Mouse (Mus musculus) kidney, embryonic 15.5 days (tissue): Measurements from ENCODE around the gene Plod3. TPM values are rescaled to one million over a fixed set of nuclear protein-coding genes. Genes with fewer than 3 reads are reported as not detected.

ENCODE experiments used
- ATAC-seq: fragments of 200-750 bp; cut with Nextera tagmentation; replicated peaks from 2 replicates; pipeline ENCODE4 v1.8.0; 2017; ENCODE audit warnings: moderate TSS enrichment; ENCODE audit not compliant: low FRiP score
- H3K27ac ChIP-seq: fragments of 300-500 bp; sonication (generic); 2 replicates; pipeline ENCODE4 v1.5.1; 2015; ENCODE audit warnings: mild to moderate bottlenecking, inconsistent platforms
- H3K27me3 ChIP-seq: fragments of 300-500 bp; sonication (generic); 2 replicates; pipeline ENCODE4 v1.6.1; 2015; ENCODE audit warnings: inconsistent platforms
- H3K36me3 ChIP-seq: fragments of 300-500 bp; sonication (generic); 2 replicates; pipeline ENCODE4 v1.6.1; 2015; ENCODE audit warnings: inconsistent platforms
- H3K4me1 ChIP-seq: fragments of 300-500 bp; sonication (generic); 2 replicates; pipeline ENCODE4 v1.6.1; 2015; ENCODE audit warnings: inconsistent platforms
- H3K4me2 ChIP-seq: fragments of 300-500 bp; sonication (generic); 2 replicates; pipeline ENCODE4 v1.6.1; 2015; ENCODE audit warnings: moderate library complexity, mild to moderate bottlenecking, inconsistent platforms
- H3K4me3 ChIP-seq: fragments of 300-500 bp; sonication (generic); replicated peaks from 2 replicates; pipeline ENCODE4 v1.5.1; 2015; ENCODE audit warnings: mild to moderate bottlenecking, inconsistent platforms
- H3K9ac ChIP-seq: fragments of 300-500 bp; sonication (generic); 2 replicates; pipeline ENCODE4 v1.6.1; 2015; ENCODE audit warnings: mild to moderate bottlenecking, inconsistent platforms
- H3K9me3 ChIP-seq: fragments of 300-500 bp; sonication (generic); replicated peaks from 2 replicates; pipeline ENCODE4 v1.6.1; 2016; ENCODE audit warnings: inconsistent platforms
- WGBS: fragments of 180-500 bp; shearing (Covaris S2); methylation state at CpG from one replicate; pipeline ENCODE4 v1.1.7; 2015; ENCODE audit warnings: mixed read lengths; 5-methylcytosine and 5-hydroxymethylcytosine counted together
- polyA plus RNA-seq: library from polyadenylated mRNA; unstranded; fragments of >200 nt; fragmentation: Nextera tagmentation; extraction: Ambion mirVana; gene quantifications from 2 replicates; pipeline ENCODE4 v1.2.1, GENCODE M21; 2015

Gene Plod3
- polyA plus RNA-seq, 1 experiment from 2014 or later, result 52.5 TPM

DNA sequence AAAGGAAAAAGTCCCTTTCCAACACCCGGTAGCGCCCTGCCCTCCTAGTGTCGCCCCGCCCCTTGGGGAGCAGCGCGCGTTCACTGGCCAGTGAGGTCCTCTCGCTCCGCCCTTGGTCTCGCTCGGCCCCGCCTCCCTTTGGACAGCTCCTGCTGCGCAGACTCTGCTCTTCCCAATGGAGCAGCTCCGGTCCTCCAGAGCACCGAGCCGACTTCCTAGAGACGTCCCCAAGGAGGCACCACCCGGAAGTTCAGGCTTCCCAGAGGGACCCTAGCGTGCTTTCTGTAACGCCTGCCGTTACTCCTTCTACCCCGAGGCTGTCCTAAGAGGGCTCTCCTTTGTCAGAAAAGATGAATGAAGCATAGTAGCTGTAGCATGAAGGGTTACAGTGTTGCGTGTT is 33.8 kb upstream of the Plod3 start, which contains the start of gene Fis1:
Gene Fis1, plus strand, starts transcription at position 261 of the 400 bp plus-strand sequence.
- Histone ChIP-seq H3K9ac (peak within 1 kb of the TSS; percentile 83), H3K36me3 (peaks cover 19% of the 10 kb centered on the region), H3K9me3 (no peaks in the 10 kb centered on the region), H3K4me3 (peak within 1 kb of the TSS; percentile 85), H3K27me3 (no peaks in the 10 kb centered on the region), H3K4me2 (peak within 1 kb of the TSS; percentile 75), H3K4me1 (peaks cover 20% of the 10 kb centered on the region), H3K27ac (peak within 1 kb of the TSS; percentile 87)
- peak; percentile 100 for ATAC-seq
- WGBS, result under 1% methylated on average over 23 of the region's 23 CpGs

DNA sequence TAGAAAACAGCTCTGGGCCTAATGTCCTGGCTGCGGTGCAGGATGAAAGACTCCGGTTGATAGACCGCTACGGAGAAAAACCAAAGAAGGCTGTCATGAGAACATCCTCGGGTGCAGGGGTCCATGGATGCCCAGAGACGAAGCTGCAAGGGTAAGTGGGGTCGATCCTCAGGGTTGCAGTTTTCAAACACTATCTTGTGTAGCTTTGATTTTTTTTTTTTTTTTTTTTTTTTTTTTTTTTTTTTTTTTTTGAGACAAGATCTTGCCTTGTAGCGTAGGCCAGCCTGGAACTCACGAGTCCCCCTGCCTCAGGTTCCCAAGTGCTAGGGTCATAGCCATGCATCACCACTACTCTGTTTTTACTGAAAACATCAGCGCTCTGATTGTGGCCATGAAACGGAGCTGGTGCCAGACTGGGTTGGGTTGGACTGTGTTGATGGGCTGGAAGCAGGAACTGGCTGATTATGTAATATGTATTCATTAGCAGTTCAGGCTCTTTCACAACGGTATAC is 33.3 kb upstream of the Plod3 start:
- peaks cover 19% of the 10 kb centered on the region for H3K36me3 ChIP-seq
- no peaks in the 10 kb centered on the region for H3K9me3 ChIP-seq
- WGBS, result 2% methylated on average over 12 of the region's 12 CpGs
- peaks cover 22% of the 10 kb centered on the region for H3K4me1 ChIP-seq
- H3K27me3 ChIP-seq, result no peaks in the 10 kb centered on the region
- H3K9ac ChIP-seq, result peak overlapping the region; percentile 83
- peak overlapping the region; percentile 75 for H3K4me2 ChIP-seq
- H3K27ac ChIP-seq, result peak overlapping the region; percentile 87
- H3K4me3 ChIP-seq, result peak overlapping the region; percentile 85
- ATAC-seq, result peak; percentile 52

DNA sequence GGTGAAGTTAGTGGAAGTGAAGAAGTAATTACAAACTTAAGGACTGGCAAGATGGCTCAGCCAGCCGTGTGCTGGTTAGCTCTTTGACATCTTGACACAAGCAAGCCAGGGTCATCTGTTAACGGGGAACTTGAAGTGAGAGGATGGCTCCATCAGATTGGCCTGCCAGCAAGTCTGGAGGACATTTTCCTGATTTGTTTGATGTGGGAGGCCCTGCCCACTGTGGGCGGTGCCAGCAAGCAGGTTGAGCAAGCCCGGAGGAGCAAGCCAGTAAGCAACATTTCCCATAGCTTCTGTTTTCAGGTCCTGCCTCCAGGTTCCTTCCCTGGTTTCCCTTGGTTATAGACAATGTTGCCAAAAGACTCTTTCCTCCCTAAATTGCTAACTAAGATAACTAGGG is 31.2 kb upstream of the Plod3 start:
- Histone ChIP-seq H3K27me3 (no peaks in the 10 kb centered on the region), H3K4me3 (no peak overlapping the region), H3K4me2 (no peak overlapping the region), H3K9me3 (no peaks in the 10 kb centered on the region), H3K9ac (no peak overlapping the region), H3K27ac (no peak overlapping the region), H3K4me1 (peaks cover 37% of the 10 kb centered on the region), H3K36me3 (peaks cover 21% of the 10 kb centered on the region)
- no peak for ATAC-seq
- 81% methylated on average over 4 of the region's 4 CpGs for WGBS

DNA sequence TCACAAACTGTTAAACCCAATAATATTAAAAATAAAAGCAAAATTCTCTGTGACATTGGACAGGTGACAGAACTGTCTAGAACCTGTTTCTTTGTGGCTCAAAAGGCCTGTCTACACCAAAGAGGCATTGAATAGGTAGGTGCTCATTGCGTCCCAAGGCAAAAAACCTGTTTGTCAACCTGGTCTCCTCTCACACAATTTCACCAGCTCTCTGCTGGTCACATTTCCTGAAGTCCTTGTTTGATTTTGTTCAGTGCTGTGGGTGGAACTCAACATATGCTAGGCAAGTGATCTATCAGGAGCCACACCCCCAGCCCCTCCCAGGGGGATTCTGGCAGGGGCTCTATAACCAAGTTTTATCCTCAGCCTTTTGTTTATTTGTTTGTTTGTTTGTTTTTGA is 29.6 kb upstream of the Plod3 start:
- ATAC-seq, result no peak
- H3K4me3 ChIP-seq, result no peak overlapping the region
- no peaks in the 10 kb centered on the region for H3K27me3 ChIP-seq
- no peak overlapping the region for H3K4me2 ChIP-seq
- peaks cover 22% of the 10 kb centered on the region for H3K36me3 ChIP-seq
- 96% methylated on average over 1 of the region's 1 CpGs for WGBS
- H3K27ac ChIP-seq, result no peak overlapping the region
- no peaks in the 10 kb centered on the region for H3K9me3 ChIP-seq
- H3K9ac ChIP-seq, result no peak overlapping the region
- H3K4me1 ChIP-seq, result peaks cover 44% of the 10 kb centered on the region

DNA sequence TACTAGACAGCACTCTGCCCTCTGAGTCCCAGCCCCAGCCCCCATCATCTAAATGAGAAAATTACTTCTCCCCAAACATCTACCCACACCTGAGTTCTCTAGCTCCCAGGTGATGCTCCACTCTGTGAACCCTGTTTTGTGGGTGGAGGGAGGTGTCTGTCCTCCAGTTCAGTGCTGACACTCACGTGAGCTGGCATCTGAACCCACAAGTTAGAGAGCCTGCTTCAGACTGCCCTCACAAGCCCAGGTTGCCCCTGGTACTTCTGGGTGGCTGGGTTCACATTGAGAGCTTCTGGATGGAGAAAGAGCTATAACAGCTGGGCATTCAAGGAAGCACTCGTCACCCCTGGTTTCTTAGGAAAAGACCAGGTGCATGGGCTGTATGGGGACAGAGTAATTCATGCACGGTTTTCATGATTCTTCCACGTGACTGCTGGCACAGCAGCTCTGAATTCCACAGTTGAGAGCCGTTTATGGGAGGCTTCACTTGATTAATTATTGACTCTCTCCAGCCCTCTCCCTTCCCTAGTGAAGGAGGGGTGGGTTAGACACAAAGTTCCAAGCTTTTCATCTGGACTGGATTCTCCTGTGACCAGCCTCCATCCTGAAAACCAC is 27.7 kb upstream of the Plod3 start:
- no peaks in the 10 kb centered on the region for H3K9me3 ChIP-seq
- ATAC-seq, result peak; percentile 33; the same call in 1 of the 2 replicates
- H3K27ac ChIP-seq, result peak overlapping the region; percentile 91
- peak overlapping the region; percentile 32 for H3K4me2 ChIP-seq
- peaks cover 46% of the 10 kb centered on the region for H3K4me1 ChIP-seq
- WGBS, result 34% methylated on average over 5 of the region's 5 CpGs
- no peak overlapping the region for H3K9ac ChIP-seq
- no peak overlapping the region for H3K4me3 ChIP-seq
- peaks cover 34% of the 10 kb centered on the region for H3K36me3 ChIP-seq
- H3K27me3 ChIP-seq, result no peaks in the 10 kb centered on the region

DNA sequence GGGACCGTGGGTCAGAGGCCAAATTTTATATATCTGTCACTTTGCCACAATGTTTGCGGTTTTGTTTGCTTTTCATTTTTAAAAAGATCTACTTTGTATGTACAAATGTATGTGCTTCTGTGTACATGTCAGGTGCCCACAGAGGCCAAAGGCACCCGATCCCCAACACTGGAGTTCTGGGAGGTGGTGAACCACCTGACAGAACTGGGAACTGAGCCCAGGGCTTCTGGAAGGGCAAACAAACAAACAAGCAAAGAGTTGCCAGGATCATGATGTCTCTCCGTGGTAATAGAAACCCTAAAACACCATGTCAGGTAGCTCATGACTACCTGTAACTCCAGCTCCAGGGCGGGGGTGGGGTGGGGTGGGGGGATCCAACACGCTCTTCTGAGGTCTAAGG is 26.8 kb upstream of the Plod3 start:
- H3K9me3 ChIP-seq, result no peaks in the 10 kb centered on the region
- H3K4me3 ChIP-seq, result no peak overlapping the region
- WGBS, result 94% methylated on average over 6 of the region's 6 CpGs
- peaks cover 47% of the 10 kb centered on the region for H3K4me1 ChIP-seq
- peak overlapping the region; percentile 91 for H3K27ac ChIP-seq
- no peak overlapping the region for H3K4me2 ChIP-seq
- ATAC-seq, result no peak
- no peaks in the 10 kb centered on the region for H3K27me3 ChIP-seq
- H3K36me3 ChIP-seq, result peaks cover 44% of the 10 kb centered on the region
- H3K9ac ChIP-seq, result no peak overlapping the region

DNA sequence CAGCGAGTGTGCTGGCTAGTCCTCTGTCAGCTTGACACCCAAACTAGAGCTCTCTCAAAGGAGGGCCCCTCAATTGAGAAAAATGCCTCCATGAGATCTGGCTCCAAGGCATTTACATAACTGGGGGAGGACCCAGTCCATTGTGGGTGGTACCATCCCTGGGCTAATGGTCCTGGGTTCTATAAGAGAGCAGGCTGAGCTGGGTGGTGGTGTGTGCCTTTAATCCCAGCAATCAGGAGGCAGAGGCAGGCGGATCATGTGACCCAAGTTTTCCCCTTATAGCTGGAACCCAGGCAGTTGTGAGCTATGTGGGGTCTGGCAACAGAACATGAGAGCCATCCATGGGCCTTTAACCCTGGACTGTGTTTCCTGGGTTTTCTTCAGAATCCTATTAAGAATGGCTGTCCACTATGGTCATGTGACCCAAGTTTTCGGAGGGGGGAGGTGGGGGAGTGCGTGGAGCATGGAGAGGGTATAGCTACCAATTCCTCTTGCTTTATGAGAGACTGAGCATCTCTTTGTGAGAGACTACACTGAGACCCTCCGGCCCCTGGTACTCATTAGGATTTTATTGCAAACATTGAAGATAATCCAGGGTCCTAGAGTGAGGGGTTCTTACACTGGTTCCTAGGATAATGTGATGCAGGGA is 25.4 kb upstream of the Plod3 start:
- peaks cover 51% of the 10 kb centered on the region for H3K36me3 ChIP-seq
- no peaks in the 10 kb centered on the region for H3K27me3 ChIP-seq
- H3K4me3 ChIP-seq, result peak overlapping the region; percentile 65
- H3K9ac ChIP-seq, result peak overlapping the region; percentile 69; the same call in 1 of the 2 replicates
- peak overlapping the region; percentile 75 for H3K4me2 ChIP-seq
- peak overlapping the region; percentile 90 for H3K27ac ChIP-seq
- H3K4me1 ChIP-seq, result peaks cover 61% of the 10 kb centered on the region
- 20% methylated on average over 5 of the region's 5 CpGs for WGBS
- H3K9me3 ChIP-seq, result no peaks in the 10 kb centered on the region
- ATAC-seq, result peak; percentile 1; the same call in 1 of the 2 replicates

DNA sequence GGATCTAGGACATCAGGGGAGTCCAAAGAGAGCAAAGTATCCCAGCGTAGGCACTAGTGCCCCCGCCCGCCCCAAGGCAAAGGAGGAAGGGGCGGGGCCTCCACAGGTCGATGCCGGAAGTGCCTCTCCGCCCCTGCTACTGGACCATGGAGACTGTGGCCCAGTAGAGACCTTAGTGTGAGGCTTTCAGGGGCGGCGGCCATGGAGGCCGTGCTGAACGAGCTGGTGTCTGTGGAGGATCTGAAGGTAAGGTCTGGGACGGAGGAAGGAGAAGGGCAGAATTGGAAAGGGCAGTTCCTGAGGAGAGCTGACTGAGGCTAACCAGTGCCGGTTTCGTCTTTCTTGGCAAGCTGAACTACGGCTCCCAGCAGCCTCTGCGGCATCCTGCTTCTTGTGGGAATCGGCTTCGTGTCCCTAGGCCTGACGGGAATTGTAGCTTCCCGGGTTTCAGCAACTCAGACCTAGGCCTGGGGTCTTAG is 24.8 kb upstream of the Plod3 start:
- Histone ChIP-seq H3K4me2 (peak overlapping the region; percentile 75), H3K27ac (peak overlapping the region; percentile 90), H3K4me1 (peaks cover 64% of the 10 kb centered on the region), H3K9ac (peak overlapping the region; percentile 69), H3K36me3 (peaks cover 46% of the 10 kb centered on the region), H3K27me3 (no peaks in the 10 kb centered on the region), H3K9me3 (no peaks in the 10 kb centered on the region), H3K4me3 (peak overlapping the region; percentile 65)
- 0% methylated on average over 20 of the region's 20 CpGs for WGBS
- peak; percentile 89 for ATAC-seq

DNA sequence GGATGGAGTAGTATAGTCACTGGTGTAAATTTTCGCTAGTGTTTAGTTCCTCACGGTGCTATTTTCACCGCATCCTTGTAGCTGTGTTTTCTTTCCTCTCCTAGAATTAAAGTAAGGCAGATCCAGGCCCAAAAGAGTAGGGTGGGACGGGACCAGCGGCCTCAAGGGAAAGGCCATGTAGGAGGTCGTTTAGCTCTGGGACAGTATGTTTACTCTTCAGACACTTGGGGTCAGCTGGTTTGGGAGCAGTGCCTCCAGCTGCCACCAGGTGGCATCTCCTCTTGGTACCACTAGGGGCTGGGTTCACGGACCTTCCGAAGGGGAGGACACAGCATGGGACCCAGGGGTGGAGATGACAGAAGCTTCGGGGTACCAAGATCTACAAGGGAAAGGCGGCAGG is 24.3 kb upstream of the Plod3 start:
- H3K4me1 ChIP-seq, result peaks cover 69% of the 10 kb centered on the region
- peak overlapping the region; percentile 90 for H3K27ac ChIP-seq
- peaks cover 42% of the 10 kb centered on the region for H3K36me3 ChIP-seq
- peak; percentile 47 for ATAC-seq
- peak overlapping the region; percentile 69 for H3K9ac ChIP-seq
- H3K4me3 ChIP-seq, result peak overlapping the region; percentile 65
- no peaks in the 10 kb centered on the region for H3K27me3 ChIP-seq
- WGBS, result under 1% methylated on average over 10 of the region's 10 CpGs
- no peaks in the 10 kb centered on the region for H3K9me3 ChIP-seq
- peak overlapping the region; percentile 75 for H3K4me2 ChIP-seq

DNA sequence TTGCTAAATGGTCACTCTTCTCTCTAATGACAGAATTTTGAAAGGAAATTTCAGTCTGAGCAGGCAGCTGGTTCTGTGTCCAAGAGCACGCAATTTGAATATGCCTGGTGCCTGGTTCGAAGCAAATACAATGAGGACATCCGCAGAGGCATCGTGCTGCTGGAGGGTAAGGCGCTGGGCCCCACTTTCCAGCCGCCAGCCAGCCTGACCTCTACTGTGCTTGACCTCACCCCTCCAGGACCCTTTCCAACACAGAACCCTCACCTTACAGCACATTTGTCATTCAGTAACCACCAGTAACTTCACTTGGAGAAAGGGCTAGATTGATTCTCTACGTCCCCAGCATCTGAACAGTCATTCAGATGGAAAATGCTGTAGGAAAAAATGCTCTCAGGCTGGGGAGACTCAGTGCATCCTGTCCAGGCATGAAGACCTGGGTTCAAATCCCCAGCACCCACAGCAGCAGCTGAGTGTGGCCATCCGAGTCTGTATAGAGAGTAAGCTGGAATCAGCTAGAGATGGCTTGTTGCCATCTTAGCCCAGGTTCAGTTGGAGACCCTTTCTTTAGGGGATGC is 23.8 kb upstream of the Plod3 start:
- WGBS, result 64% methylated on average over 8 of the region's 8 CpGs
- Histone ChIP-seq H3K27ac (peak overlapping the region; percentile 90; the same call in 1 of the 2 replicates), H3K9me3 (no peaks in the 10 kb centered on the region), H3K27me3 (no peaks in the 10 kb centered on the region), H3K4me1 (peaks cover 74% of the 10 kb centered on the region), H3K4me2 (peak overlapping the region; percentile 75), H3K36me3 (peaks cover 41% of the 10 kb centered on the region), H3K9ac (peak overlapping the region; percentile 69), H3K4me3 (peak overlapping the region; percentile 65)
- no peak for ATAC-seq

DNA sequence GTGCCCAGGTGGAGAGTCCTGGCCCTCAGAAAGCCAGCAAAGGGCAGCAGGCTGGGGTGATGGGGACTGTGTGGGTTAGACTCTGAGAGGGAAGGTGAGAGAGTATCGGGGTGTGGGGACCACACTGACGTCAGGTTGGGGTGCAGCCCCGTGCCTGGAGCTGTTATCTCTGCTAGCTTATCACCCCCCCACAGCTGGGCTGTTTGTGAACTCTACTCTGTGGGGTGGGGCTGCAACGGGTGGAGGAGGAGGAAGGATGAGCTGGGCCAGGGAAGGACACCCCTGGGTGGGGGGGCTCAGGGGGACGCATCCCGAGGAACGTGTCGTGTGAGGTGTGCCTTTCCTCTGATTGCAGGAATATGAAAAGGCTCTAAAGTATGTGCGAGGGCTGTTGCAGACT is 21.6 kb upstream of the Plod3 start:
- peaks cover 63% of the 10 kb centered on the region for H3K4me1 ChIP-seq
- ATAC-seq, result no peak; the same call in 1 of the 2 replicates
- H3K9me3 ChIP-seq, result no peaks in the 10 kb centered on the region
- H3K9ac ChIP-seq, result 0 out of 2 replicates have a peak overlapping the region, but pooled peaks have one; percentile 2
- no peaks in the 10 kb centered on the region for H3K27me3 ChIP-seq
- WGBS, result 85% methylated on average over 9 of the region's 9 CpGs
- peak overlapping the region; percentile 92 for H3K27ac ChIP-seq
- H3K36me3 ChIP-seq, result peaks cover 43% of the 10 kb centered on the region
- H3K4me2 ChIP-seq, result no peak overlapping the region
- no peak overlapping the region for H3K4me3 ChIP-seq

DNA sequence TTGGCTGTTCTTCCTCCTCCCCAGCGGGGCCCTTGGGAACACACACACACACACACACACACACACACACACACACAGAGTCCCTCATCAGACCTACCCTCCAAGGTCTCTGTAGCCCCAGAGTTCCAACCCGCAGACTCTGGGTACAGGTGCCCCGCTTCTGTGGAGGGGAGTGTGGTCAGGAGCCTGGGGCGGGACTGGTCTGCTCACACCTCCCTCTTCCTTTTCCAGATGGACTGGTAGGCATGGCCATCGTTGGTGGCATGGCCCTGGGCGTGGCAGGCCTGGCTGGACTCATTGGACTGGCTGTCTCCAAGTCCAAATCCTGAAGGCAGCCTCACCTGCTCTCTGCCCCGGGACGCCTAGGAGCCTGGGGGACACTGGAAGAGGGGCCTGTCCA is 21.1 kb upstream of the Plod3 start:
- peak overlapping the region; percentile 92 for H3K27ac ChIP-seq
- 0 out of 2 replicates have a peak overlapping the region, but pooled peaks have one; percentile 19 for H3K4me2 ChIP-seq
- 85% methylated on average over 8 of the region's 8 CpGs for WGBS
- no peak overlapping the region for H3K9ac ChIP-seq
- H3K9me3 ChIP-seq, result no peaks in the 10 kb centered on the region
- H3K4me3 ChIP-seq, result no peak overlapping the region
- ATAC-seq, result no peak
- peaks cover 63% of the 10 kb centered on the region for H3K4me1 ChIP-seq
- no peaks in the 10 kb centered on the region for H3K27me3 ChIP-seq
- peaks cover 40% of the 10 kb centered on the region for H3K36me3 ChIP-seq
